ENCODE assay signal across 13 mouse cellular contexts in genomic region chr8:87645371-87645770, GRCm38 (mm10).
DNase-seq lines count a peak whose midpoint lies in the region; ATAC-seq lines count a peak whose summit lies in the region.
"Had no signal": no experiment of that assay in that cellular context is flagged by ENCODE, and none has a peak within 500 bp of the region (broad histone marks: within the 10 kb centered on the region; RNA-seq: fewer than 3 reads in every experiment).

No protein-coding gene starts in this region.

- H3K27me3 ChIP-seq in forebrain, embryonic 14.5 days (replicated peaks; ENCODE audit: control insufficient read depth, insufficient read depth, low read length) = no peaks in the 10 kb centered on the region
- no peaks in the 10 kb centered on the region for H3K27me3 ChIP-seq in midbrain, embryonic 12.5 days

- H3K9ac ChIP-seq in forebrain, embryonic 14.5 days (ENCODE audit: low read length) = no peak overlapping the region
- H3K9ac ChIP-seq in midbrain, embryonic 12.5 days (replicated peaks) = no peak overlapping the region

- peak; percentile 86 for ATAC-seq in forebrain, embryonic 14.5 days
- no peak for ATAC-seq in midbrain, embryonic 12.5 days (ENCODE audit: low FRiP score, low read depth)
- ATAC-seq: Patski had no signal

- H3K4me2 ChIP-seq in forebrain, embryonic 14.5 days (ENCODE audit: low read length) = no peak overlapping the region
- H3K4me2 ChIP-seq in midbrain, embryonic 12.5 days (replicated peaks) = no peak overlapping the region

- peaks cover 13% of the 10 kb centered on the region for H3K4me1 ChIP-seq in forebrain, embryonic 14.5 days (ENCODE audit: control insufficient read depth, insufficient read depth, low read length)
- H3K4me1 ChIP-seq in midbrain, embryonic 12.5 days = peaks cover 17% of the 10 kb centered on the region; the same call in 1 of the 2 replicates

- no peak overlapping the region for H3K4me3 ChIP-seq in forebrain, embryonic 14.5 days (ENCODE audit: low read depth, low read length)
- H3K4me3 ChIP-seq in midbrain, embryonic 12.5 days = no peak overlapping the region
- H3K4me3 ChIP-seq: megakaryocyte, embryonic 14.5 days had no signal

- no peaks in the 10 kb centered on the region for H3K9me3 ChIP-seq in forebrain, embryonic 14.5 days (replicated peaks; ENCODE audit: control insufficient read depth, low read length)
- H3K9me3 ChIP-seq in midbrain, embryonic 12.5 days = no peaks in the 10 kb centered on the region
- H3K9me3 ChIP-seq: megakaryocyte, embryonic 14.5 days had no signal

- WGBS in forebrain, embryonic 14.5 days = 6% methylated on average over 6 of the region's 6 CpGs
- WGBS in midbrain, embryonic 12.5 days = 48% methylated on average over 6 of the region's 6 CpGs

- peak overlapping the region; percentile 17 for H3K27ac ChIP-seq in forebrain, embryonic 14.5 days (ENCODE audit: low read depth, low read length)
- peak overlapping the region; percentile 27; the same call in 1 of the 2 replicates for H3K27ac ChIP-seq in midbrain, embryonic 12.5 days (replicated peaks)

- H3K36me3 ChIP-seq in forebrain, embryonic 14.5 days (ENCODE audit: control insufficient read depth, insufficient read depth, low read length) = no peaks in the 10 kb centered on the region
- H3K36me3 ChIP-seq in midbrain, embryonic 12.5 days = no peaks in the 10 kb centered on the region

- peak; percentile 60 to 67 for DNase-seq in layer of hippocampus, postnatal 10 days (ENCODE audit: low spot score in 2 of 2)
- DNase-seq in layer of hippocampus, adult 9-10 months (ENCODE audit: low spot score) = no peak
- peak; percentile 78 for DNase-seq in cerebellum, adult 11-12 months
- peak; percentile 82 for DNase-seq in forebrain, embryonic 14.5 days (ENCODE audit: low spot score)
- no peak for DNase-seq in spleen, postnatal 14 days (ENCODE audit: low spot score in 2 of 2)
- no peak for DNase-seq in heart, adult 9 months (ENCODE audit: low spot score in 2 of 2)
- no peak for DNase-seq in gastrocnemius, postnatal 10 days
- DNase-seq: adrenal gland, postnatal 14 days; gastrocnemius, postnatal 36 days; kidney, postnatal 4 days had no signal

Comparison
In these comparisons a context has a peak if more than half of its experiments do, and no peak if none do; other contexts are left out.
1. DNase-seq: peak in layer of hippocampus, postnatal 10 days (2 of 2), cerebellum, adult 11-12 months (single experiment) and forebrain, embryonic 14.5 days (single experiment); none in layer of hippocampus, adult 9-10 months (single experiment), spleen, postnatal 14 days (0 of 2), heart, adult 9 months (0 of 2) and gastrocnemius, postnatal 10 days (single experiment).